In the genomic region with DNA sequence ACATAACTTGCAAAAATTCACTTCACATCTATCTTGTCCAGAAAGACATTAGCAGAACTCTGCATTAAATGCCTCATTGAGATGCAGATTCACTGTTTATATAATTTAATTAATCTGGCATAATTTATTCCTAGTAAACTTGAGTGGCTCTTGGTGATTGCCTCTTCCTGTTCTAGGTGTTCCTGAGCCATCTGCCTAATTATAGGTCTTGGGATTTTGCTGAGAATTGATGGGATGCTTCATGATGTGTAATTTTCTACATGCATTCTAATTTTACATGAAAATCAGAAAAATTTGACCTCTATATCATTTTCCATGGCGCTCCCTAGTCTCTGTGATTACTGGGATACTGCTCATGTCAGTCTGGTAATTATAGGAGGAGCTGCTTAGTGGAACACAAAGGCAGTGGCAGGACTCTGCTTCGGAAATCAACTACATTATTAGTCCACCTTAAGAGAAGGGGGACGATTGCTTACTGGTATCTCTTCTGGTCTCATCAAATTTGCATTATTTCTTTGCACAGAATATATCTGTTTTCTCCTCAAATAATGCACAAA, we compare ENCODE assay signal across 23 mouse cellular contexts.
"Had no signal": no experiment of that assay in that cellular context is flagged by ENCODE, and none has a peak within 500 bp of the region (broad histone marks: within the 10 kb centered on the region; RNA-seq: fewer than 3 reads in every experiment).

No protein-coding gene starts in this region.

- H3K4me1 ChIP-seq: limb, embryonic 10.5 days; limb, embryonic 13.5 days; liver, embryonic 12.5 days; liver, embryonic 15.5 days; lung, embryonic 15.5 days; megakaryocyte, embryonic 14.5 days; midbrain, embryonic 10.5 days; neural tube, embryonic 13.5 days had no signal

- H3K36me3 ChIP-seq: limb, embryonic 10.5 days; limb, embryonic 13.5 days; liver, embryonic 12.5 days; liver, embryonic 15.5 days; lung, embryonic 15.5 days; midbrain, embryonic 10.5 days; neural tube, embryonic 13.5 days had no signal

- H3K4me2 ChIP-seq: limb, embryonic 13.5 days; liver, embryonic 12.5 days; liver, embryonic 15.5 days; lung, embryonic 15.5 days; neural tube, embryonic 13.5 days had no signal

- H3K9ac ChIP-seq: limb, embryonic 13.5 days; liver, embryonic 12.5 days; liver, embryonic 15.5 days; lung, embryonic 15.5 days; neural tube, embryonic 13.5 days had no signal

- H3K27me3 ChIP-seq: limb, embryonic 13.5 days; liver, embryonic 12.5 days; liver, embryonic 15.5 days; lung, embryonic 15.5 days; megakaryocyte, embryonic 14.5 days; neural tube, embryonic 13.5 days had no signal

- H3K9me3 ChIP-seq: limb, embryonic 10.5 days; limb, embryonic 13.5 days; liver, embryonic 12.5 days; liver, embryonic 15.5 days; lung, embryonic 15.5 days; megakaryocyte, embryonic 14.5 days; midbrain, embryonic 10.5 days; neural tube, embryonic 13.5 days had no signal

- H3K27ac ChIP-seq: kidney, postnatal 0 days; layer of hippocampus, adult 2 months; limb, embryonic 10.5 days; limb, embryonic 13.5 days; liver, embryonic 12.5 days; liver, embryonic 15.5 days; lung, embryonic 15.5 days; midbrain, embryonic 10.5 days; neural tube, embryonic 13.5 days had no signal

- DNase-seq: kidney, adult 2 months; kidney, postnatal 25 days; layer of hippocampus, adult 9-11 months; liver; lung, adult 18-20 months; lung, postnatal 10 days; lung, postnatal 36 days; retina, postnatal 1 day; right cerebral cortex, postnatal 25 days; thymus, adult 2 months; thymus, postnatal 14 days; thymus, postnatal 4 days had no signal

- H3K4me3 ChIP-seq: layer of hippocampus, adult 2 months; limb, embryonic 10.5 days; limb, embryonic 13.5 days; liver, embryonic 12.5 days; liver, embryonic 15.5 days; lung, embryonic 15.5 days; megakaryocyte, embryonic 14.5 days; midbrain, embryonic 10.5 days; myocyte; neural tube, embryonic 13.5 days had no signal

- ATAC-seq: liver, embryonic 12.5 days had no signal
